Mouse (Mus musculus): Measurements from ENCODE around the gene Rhobtb3.

DNA sequence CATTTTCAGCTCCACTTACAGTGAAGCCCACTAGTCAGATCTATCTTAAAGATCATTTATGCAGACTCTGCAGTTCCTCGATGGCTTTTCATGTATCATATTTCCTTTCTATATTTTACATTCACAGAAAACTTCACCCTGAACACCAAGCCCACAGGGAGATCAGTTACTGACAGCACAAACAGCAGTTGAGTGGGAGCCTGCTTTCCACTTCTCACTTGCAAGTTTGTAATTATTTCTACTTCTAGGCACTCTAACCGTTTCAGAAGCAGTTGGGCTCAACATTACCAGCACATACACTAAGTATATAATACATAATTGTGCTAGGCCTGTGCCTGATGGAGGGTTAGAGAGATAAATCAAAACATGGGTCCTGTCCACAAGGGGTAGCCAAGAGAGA lies 75.8 kb downstream of the Rhobtb3 start:
- TF ChIP-seq POLR2A (IDR thresholded peaks at IDR 0.05; ENCODE audit: extremely low read depth, insufficient read depth, low read length) (no peak), CTCF (IDR thresholded peaks at IDR 0.05; ENCODE audit: low read depth, low read length) (no peak)
